Mouse (Mus musculus) small intestine, adult 2 months (tissue): ENCODE measurements at regions not wholly inside any gene's neighbourhood (a gene's known extent, or its start where the extent isn't known, plus 50 kb on each side); places are given as distances from the start of the nearest gene placed in this dataset.

ENCODE experiments used
- CTCF ChIP-seq: fragments of 200-500 bp; IDR thresholded peaks from 2 replicates; pipeline ENCODE4 v1.5.1; 2012; ENCODE audit warnings: low read depth, mild to moderate bottlenecking, control low read depth, inconsistent platforms, low read length, moderate library complexity, mixed read lengths; ENCODE audit not compliant: insufficient replicate concordance, insufficient read length; ENCODE audit errors: extremely low read depth
- POLR2A ChIP-seq: fragments of 200-500 bp; IDR thresholded peaks from 2 replicates; pipeline ENCODE4 v1.6.1; 2012; ENCODE audit warnings: low read depth, mild to moderate bottlenecking, control low read depth, inconsistent platforms, low read length, moderate library complexity

DNA sequence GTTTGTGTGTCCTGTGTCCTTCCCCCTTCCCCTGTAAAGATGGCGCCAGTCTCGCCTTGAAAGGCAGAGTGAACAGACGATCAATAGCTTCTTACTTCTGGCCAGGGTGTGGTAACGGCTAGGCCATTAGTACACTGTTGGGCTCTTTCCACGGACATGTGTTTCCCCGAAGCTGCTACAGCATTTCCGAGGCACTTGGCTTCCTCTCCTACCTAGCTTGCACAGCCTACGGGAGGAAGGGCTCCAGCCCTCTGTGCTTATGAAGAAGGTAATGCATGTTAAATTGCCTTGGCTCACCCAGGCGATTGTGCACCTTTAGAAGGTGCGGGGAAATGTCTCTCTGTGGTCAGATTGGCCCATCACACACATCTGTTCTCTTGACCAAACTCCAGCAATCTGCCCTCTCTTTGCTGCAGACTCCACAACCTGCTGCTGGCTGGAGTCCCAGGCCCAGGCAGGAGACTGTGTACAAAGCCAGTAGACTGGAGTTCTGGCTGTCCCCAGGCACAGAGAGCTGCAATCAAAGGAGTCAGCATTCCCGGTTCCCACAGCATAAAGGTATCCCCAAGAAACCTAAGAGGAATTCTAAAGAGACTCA, 208.7 kb downstream of the Snx10 start:
- TF ChIP-seq CTCF: no peak
- no peak for TF ChIP-seq POLR2A
